Mouse (Mus musculus) megakaryocyte, embryonic 14.5 days (primary cell): ENCODE measurements around the gene Tmem135. TPM values are rescaled to one million over a fixed set of nuclear protein-coding genes. Genes with fewer than 3 reads are reported as not detected.

Experiments
- H3K27me3 ChIP-seq: replicated peaks from 2 replicates; pipeline ENCODE3; 2012; ENCODE audit warnings: inconsistent platforms
- H3K36me3 ChIP-seq: replicated peaks from 2 replicates; pipeline ENCODE3; 2012; ENCODE audit warnings: low read length, inconsistent platforms, mixed read lengths
- H3K4me1 ChIP-seq: 2 replicates; pipeline ENCODE4 v1.6.1; 2012; ENCODE audit warnings: inconsistent platforms
- H3K4me3 ChIP-seq: replicated peaks from 2 replicates; pipeline ENCODE3; 2012; ENCODE audit warnings: moderate library complexity, mild to moderate bottlenecking, inconsistent platforms
- H3K9me3 ChIP-seq: 2 replicates; pipeline ENCODE4 v1.6.1; 2012; ENCODE audit warnings: inconsistent platforms
- FLI1 ChIP-seq: IDR thresholded peaks from 2 replicates; pipeline ENCODE4 v1.6.1; 2012; ENCODE audit warnings: low read length, inconsistent platforms, mixed read lengths
- GATA1 ChIP-seq: IDR thresholded peaks from 3 replicates; pipeline ENCODE4 v1.6.1; 2012; ENCODE audit warnings: mixed read lengths, low read length, inconsistent platforms, borderline replicate concordance
- polyA plus RNA-seq: library from polyadenylated mRNA; stranded (reverse); fragments of >175 nt; gene quantifications from 2 replicates; pipeline ENCODE4 v1.2.3, GENCODE M21; 2012; ENCODE audit warnings: low replicate concordance; ENCODE audit not compliant: insufficient read depth

Gene Tmem135
- polyA plus RNA-seq, 1 experiment = 19.0 TPM

DNA sequence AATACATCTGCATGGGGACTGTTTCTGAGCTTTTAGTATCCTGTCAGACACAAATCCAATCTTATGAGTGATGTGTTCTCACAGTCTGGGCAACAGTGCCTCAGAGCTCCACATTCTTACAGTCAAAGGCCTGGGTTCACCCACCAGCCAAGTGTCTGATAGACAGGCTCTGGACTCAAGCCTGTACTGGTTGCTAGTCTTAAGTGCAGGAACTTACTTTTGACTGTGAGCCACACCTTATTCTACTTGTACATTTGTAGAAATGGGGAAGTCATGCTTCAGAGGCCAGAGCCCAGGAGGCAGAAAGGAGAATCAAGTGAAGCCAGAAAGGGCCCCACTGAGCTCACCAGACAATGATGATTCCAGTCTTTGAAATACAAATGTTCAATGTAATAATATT, 226.1 kb downstream of the Tmem135 start:
- Histone ChIP-seq H3K4me3 (no peak overlapping the region), H3K27me3 (no peaks in the 10 kb centered on the region), H3K9me3 (no peaks in the 10 kb centered on the region), H3K4me1 (peaks cover 27% of the 10 kb centered on the region), H3K36me3 (peaks cover 4% of the 10 kb centered on the region)
- no peak for TF ChIP-seq FLI1
- TF ChIP-seq GATA1 = no peak

DNA sequence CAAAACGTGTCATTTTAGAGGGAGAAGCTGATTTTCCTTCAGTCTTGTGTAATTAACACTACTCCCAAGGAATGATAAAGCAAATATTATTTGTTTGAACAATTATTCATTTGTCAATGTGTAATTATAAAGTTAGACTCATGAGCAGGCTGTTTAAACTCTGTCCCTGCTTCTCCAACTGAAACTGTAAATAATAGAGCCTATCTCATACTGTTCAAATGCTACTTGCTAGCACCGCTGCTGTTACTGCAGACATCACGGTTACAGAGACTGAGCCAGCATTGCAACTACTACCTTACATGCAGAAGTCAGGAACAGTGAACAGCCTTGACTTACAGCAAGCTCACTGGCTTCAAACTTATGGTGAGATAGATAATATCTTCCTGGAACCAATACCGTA, 229.6 kb downstream of the Tmem135 start:
- Histone ChIP-seq H3K36me3 (peaks cover under 1% of the 10 kb centered on the region), H3K27me3 (no peaks in the 10 kb centered on the region), H3K4me3 (no peak overlapping the region), H3K9me3 (no peaks in the 10 kb centered on the region), H3K4me1 (peaks cover 22% of the 10 kb centered on the region)
- no peak for TF ChIP-seq GATA1
- TF ChIP-seq FLI1 = no peak

DNA sequence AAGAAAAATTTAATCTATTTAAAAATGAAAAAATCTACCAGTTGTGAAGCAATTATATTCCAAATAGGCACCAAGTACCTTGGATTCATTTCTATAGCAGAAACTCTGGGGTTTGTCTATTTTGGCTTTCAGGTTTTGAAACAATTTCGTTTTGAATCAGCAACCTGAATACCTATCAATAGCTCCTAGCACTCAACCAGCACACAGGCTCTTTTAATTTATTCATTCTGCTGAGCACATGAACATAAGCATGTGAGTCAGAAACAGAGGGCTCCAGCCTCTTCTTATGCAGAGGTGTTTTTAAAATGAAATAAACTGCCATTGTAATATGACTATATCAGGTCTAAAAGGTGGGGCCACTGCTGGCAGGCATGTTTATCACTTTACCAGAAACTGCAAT, 231.0 kb downstream of the Tmem135 start:
- Histone ChIP-seq H3K4me3 (no peak overlapping the region), H3K4me1 (peaks cover 18% of the 10 kb centered on the region), H3K27me3 (no peaks in the 10 kb centered on the region), H3K36me3 (no peaks in the 10 kb centered on the region), H3K9me3 (no peaks in the 10 kb centered on the region)
- TF ChIP-seq FLI1 (no peak), GATA1 (no peak)

DNA sequence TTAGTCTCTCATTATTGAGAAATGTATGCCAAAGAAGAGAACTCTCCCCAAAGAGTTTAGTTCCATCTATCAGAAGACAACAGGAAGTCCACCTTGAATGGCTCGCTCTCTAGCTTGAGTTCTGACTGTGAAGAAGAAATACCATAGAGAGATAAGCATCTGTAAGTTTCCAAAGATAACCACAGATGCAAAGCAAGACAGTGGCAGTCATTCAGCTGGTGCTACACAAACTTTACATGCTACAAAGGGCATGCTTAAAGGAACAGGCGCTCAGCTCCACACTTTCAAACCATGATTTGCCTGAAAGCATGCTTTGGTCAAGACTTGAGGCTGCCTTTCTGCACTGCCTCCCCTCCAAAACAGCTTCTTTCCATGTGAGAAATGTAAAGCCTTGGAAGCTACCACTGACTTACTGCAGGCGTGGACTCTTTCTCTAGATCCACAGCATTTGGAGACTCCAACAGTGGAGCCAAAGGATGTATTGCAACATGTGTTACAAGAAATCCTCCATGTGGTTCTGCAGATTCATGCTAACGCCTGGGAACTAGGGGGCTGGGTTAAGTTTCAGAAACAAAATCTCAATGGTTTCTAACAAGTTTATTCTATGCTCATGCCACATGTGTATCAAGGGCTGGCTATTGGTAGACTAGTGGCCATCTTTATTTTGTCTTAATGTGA, 232.1 kb downstream of the Tmem135 start:
- TF ChIP-seq GATA1 (no peak), FLI1 (no peak)
- Histone ChIP-seq H3K36me3 (no peaks in the 10 kb centered on the region), H3K27me3 (no peaks in the 10 kb centered on the region), H3K4me3 (no peak overlapping the region), H3K9me3 (no peaks in the 10 kb centered on the region), H3K4me1 (peaks cover 18% of the 10 kb centered on the region)

DNA sequence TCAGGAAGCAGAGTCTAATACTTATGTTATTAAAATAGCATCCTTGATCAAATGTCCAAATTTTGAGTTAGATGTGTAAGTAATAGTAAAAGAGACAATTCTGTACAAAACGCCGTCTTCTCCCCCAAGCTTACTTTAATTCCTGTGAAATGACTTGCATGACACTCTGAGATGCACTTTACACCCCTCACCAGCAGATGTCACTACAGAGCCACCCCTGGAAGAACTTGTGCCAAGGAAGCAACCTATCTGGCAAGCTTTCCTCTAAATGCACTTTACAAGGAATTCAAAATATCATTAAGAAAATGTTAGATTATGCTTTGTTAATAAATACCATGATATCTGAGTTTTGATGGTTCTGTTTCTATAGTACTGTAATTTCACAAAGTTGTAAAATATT, 235.4 kb downstream of the Tmem135 start:
- Histone ChIP-seq H3K9me3 (no peaks in the 10 kb centered on the region), H3K4me1 (peaks cover 21% of the 10 kb centered on the region), H3K27me3 (no peaks in the 10 kb centered on the region), H3K36me3 (no peaks in the 10 kb centered on the region), H3K4me3 (no peak overlapping the region)
- TF ChIP-seq GATA1 (no peak), FLI1 (no peak)

DNA sequence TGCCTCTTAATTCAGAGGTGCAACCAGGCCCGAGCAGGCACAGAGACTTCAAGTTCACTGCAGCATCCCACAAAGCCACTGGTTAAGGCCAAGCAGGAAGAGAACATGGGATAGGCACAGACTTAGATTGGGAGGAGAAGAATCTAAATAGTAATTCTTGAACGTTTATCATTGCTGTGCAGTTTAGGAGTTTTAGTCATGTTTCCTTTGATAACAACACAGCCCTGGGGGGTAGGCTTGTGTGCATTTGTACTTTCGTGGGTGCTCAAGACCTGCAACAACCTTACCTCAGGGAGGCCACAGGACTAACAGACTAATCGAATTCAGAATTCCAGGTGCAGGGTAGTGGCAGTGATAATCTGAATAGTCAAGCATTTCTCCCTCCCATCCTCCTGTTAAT, 238.5 kb downstream of the Tmem135 start:
- Histone ChIP-seq H3K4me1 (peaks cover 27% of the 10 kb centered on the region), H3K4me3 (peak overlapping the region; percentile 46)
- TF ChIP-seq GATA1 = no peak
- no peak for TF ChIP-seq FLI1

DNA sequence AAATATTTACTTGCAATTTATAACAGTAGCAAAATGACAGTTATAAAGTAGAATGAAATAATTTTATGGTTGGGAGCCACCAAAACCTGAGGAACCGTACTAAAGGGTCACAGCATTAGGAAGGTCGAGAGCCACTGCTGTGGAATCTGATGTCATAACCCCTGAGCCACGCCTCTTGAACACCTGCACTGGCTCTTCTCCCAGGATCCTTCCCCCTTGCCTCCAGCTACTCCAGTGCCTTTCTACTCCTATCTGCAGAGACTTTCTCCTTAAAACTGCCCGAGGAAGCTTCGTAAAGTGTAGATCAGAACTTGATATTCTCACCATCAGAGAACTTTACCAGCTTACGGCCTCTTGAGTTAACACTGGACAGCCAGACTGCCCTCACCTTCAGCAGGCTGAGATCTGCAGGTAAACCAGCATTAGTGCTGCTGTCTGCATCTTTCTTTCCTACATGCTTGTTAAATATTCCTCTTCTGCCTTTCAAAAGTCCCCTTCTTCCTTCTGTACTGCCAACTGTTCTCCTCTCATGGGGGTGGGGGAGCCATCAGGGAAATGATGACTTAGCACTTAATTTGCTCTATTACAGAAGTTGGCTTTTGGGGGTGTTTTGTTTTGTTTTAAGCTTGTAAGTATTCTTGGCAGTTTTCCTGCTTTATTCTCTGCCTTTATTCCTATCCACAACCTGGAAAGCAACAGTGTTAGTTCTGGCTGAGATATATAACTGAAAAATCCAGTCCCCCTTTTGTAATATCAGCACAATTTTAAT, 242.2 kb downstream of the Tmem135 start:
- peaks cover 46% of the 10 kb centered on the region for H3K4me1 ChIP-seq
- H3K4me3 ChIP-seq = no peak overlapping the region
- no peaks in the 10 kb centered on the region for H3K9me3 ChIP-seq
- no peak for TF ChIP-seq FLI1
- TF ChIP-seq GATA1 = no peak
- no peaks in the 10 kb centered on the region for H3K27me3 ChIP-seq
- H3K36me3 ChIP-seq = peaks cover 20% of the 10 kb centered on the region

More for the DNA sequence above, 238.5 kb downstream of the Tmem135 start:
- H3K9me3 ChIP-seq = no peaks in the 10 kb centered on the region
- no peaks in the 10 kb centered on the region for H3K27me3 ChIP-seq
- H3K36me3 ChIP-seq = no peaks in the 10 kb centered on the region

DNA sequence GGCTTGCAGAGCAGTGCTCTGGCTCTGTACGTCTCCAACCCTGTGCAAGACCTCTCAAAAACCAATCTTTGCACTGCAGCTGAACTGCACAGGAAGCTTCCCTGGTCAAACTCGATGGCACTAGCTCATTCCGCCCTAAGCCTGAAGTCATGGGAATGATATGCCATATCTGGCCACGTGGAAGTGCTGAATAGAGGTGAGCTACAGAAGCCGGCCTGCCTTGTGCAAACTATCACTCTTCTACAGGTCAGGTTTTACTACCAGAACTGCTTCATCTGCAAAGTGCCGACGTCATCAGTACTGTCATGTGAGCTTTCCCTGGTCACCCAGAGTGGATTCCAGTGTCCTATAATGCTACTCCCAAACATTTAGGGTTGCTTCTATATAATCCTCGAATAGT, 246.7 kb downstream of the Tmem135 start:
- Histone ChIP-seq H3K36me3 (peaks cover 52% of the 10 kb centered on the region), H3K27me3 (no peaks in the 10 kb centered on the region), H3K4me3 (no peak overlapping the region), H3K4me1 (peaks cover 33% of the 10 kb centered on the region), H3K9me3 (no peaks in the 10 kb centered on the region)
- TF ChIP-seq GATA1 (no peak), FLI1 (no peak)

DNA sequence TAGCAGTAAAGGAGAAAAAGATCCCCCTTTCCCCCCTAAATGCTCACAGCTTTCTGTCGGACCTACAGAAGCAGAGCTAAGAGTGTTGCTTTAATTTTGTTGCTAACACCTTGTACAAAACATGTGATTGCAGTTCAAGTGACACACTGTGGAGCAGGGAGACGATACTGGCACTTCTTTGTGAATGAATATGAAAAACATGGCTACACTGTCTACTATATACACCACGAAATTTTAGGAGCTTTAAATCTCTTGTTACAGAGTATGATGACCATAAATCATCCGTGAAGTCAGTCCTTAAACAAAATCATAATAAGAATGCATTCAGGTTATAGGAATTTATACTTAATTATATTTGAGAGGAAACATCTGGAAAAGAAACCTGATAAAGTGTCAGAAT, 247.4 kb downstream of the Tmem135 start:
- peaks cover 55% of the 10 kb centered on the region for H3K36me3 ChIP-seq
- H3K4me1 ChIP-seq = peaks cover 25% of the 10 kb centered on the region
- H3K9me3 ChIP-seq = no peaks in the 10 kb centered on the region
- H3K27me3 ChIP-seq = no peaks in the 10 kb centered on the region
- no peak overlapping the region for H3K4me3 ChIP-seq
- TF ChIP-seq FLI1 = no peak
- no peak for TF ChIP-seq GATA1

DNA sequence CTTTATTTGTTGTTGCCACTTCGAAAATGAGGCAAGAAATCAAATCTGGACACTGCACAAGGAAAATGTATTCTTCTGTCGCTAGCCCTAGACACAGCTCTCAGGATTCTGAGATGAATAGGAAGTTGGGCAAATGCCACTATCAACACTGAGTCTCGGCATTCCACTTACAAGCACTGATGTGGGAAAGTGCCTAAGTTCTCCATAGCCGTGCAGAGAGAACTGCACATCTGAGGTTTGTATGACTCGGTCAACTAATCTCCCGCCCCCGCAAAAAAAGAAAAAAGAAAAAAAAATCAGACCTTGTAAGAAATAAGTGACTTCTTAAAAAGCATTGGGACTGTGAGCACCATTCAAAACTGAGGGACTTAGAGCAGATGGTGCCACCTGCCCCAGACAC, 248.3 kb downstream of the Tmem135 start:
- H3K4me3 ChIP-seq = no peak overlapping the region
- H3K36me3 ChIP-seq = peaks cover 62% of the 10 kb centered on the region
- TF ChIP-seq FLI1 (no peak), GATA1 (no peak)
- H3K27me3 ChIP-seq = no peaks in the 10 kb centered on the region
- H3K9me3 ChIP-seq = no peaks in the 10 kb centered on the region
- H3K4me1 ChIP-seq = peaks cover 21% of the 10 kb centered on the region
